Mouse (Mus musculus) embryonic fibroblast, embryonic 13.5 days (primary cell): ENCODE results near the gene Plk3.

ENCODE experiments used
- CTCF ChIP-seq: IDR thresholded peaks from 2 replicates; pipeline ENCODE4 v1.5.1; 2011; ENCODE audit warnings: mild to moderate bottlenecking, control low read depth, low read length, moderate library complexity, borderline replicate concordance; ENCODE audit not compliant: insufficient read depth
- POLR2A ChIP-seq: IDR thresholded peaks from 2 replicates; pipeline ENCODE4 v1.6.1; 2011; ENCODE audit warnings: low read depth, mild to moderate bottlenecking, control low read depth, low read length, moderate library complexity

GRCm38 (mm10) chr4:117087948-117088640 lies 45.7 kb downstream of the Plk3 start:
- TF ChIP-seq CTCF (no peak), POLR2A (no peak)
